Mouse (Mus musculus): ENCODE results near the gene Foxl2.

Foxl2 gene

GRCm38 (mm10) chr9:98955103-98955715 is at the start of gene Foxl2:
Foxl2 (plus strand) TSS chr9:98955288.
- DNase-seq, result no peak

GRCm38 (mm10) chr9:98920629-98921523 is 34.2 kb upstream of the Foxl2 start:
- no peak for DNase-seq

GRCm38 (mm10) chr9:98923119-98923518 is 32.0 kb upstream of the Foxl2 start:
- DNase-seq, result no peak

- no peak for DNase-seq
These were observed 30.9 kb upstream of the Foxl2 start for GRCm38 (mm10) chr9:98924183-98924582.

- DNase-seq, result no peak
These were observed 25.6 kb upstream of the Foxl2 start for GRCm38 (mm10) chr9:98929496-98929895.

GRCm38 (mm10) chr9:98932931-98933330 is 22.2 kb upstream of the Foxl2 start:
- no peak for DNase-seq

GRCm38 (mm10) chr9:98935190-98935909 is 19.7 kb upstream of the Foxl2 start:
- DNase-seq, result no peak

- no peak for DNase-seq
These were observed 15.8 kb upstream of the Foxl2 start for GRCm38 (mm10) chr9:98939290-98939689.

GRCm38 (mm10) chr9:98952171-98953050 is 2.7 kb upstream of the Foxl2 start:
- no peak for DNase-seq

- DNase-seq, result no peak
These were observed 1.8 kb upstream of the Foxl2 start for GRCm38 (mm10) chr9:98953291-98953690.

GRCm38 (mm10) chr9:98953830-98954229 is 1.3 kb upstream of the Foxl2 start:
- no peak for DNase-seq

GRCm38 (mm10) chr9:98954391-98955102 is 541 bp upstream of the Foxl2 start:
- DNase-seq, result no peak

GRCm38 (mm10) chr9:98955716-98956224 is 682 bp downstream of the Foxl2 start:
- DNase-seq, result peak; percentile 34 to 58

- no peak for DNase-seq
These were observed 1.7 kb downstream of the Foxl2 start for GRCm38 (mm10) chr9:98956591-98957381.

- DNase-seq, result no peak
These were observed 2.8 kb downstream of the Foxl2 start for GRCm38 (mm10) chr9:98957751-98958351.

- no peak for DNase-seq
These were observed 3.5 kb downstream of the Foxl2 start for GRCm38 (mm10) chr9:98958628-98959027.

GRCm38 (mm10) chr9:98959851-98960250 is 4.8 kb downstream of the Foxl2 start:
- no peak for DNase-seq

GRCm38 (mm10) chr9:98960348-98960747 is 5.3 kb downstream of the Foxl2 start:
- DNase-seq, result no peak

- no peak for DNase-seq
These were observed 6.7 kb downstream of the Foxl2 start for GRCm38 (mm10) chr9:98961591-98962477.

Measured in kidney, postnatal 25 days (tissue).